11 mouse cellular contexts compared by ENCODE assay signal in genomic region chr5:107436587-107437209, GRCm38 (mm10). TPM values are rescaled to one million over a fixed set of nuclear protein-coding genes. Genes with fewer than 3 reads are reported as not detected.
DNase-seq lines count a peak whose midpoint lies in the region; ATAC-seq and TF ChIP-seq lines count a peak whose summit lies in the region.
"Had no signal": no experiment of that assay in that cellular context is flagged by ENCODE, and none has a peak within 500 bp of the region (broad histone marks: within the 10 kb centered on the region; RNA-seq: fewer than 3 reads in every experiment).

No protein-coding gene starts in this region.

- DNase-seq in hindbrain, embryonic 14.5 days (ENCODE audit: low spot score): no peak
- no peak for DNase-seq in hindbrain, postnatal 0 days (ENCODE audit: low spot score)
- DNase-seq in 416B (ENCODE audit: low read depth) (peak; percentile 24), MN1 (ENCODE audit: low spot score) (peak; percentile 7)
- DNase-seq in liver, embryonic 11.5 days (ENCODE audit: low spot score): no peak
- no peak for DNase-seq in ovary, postnatal 14 days (ENCODE audit: low spot score)
- no peak for DNase-seq in gastrocnemius, postnatal 25 days
- DNase-seq: thymus, adult 2 months had no signal

- 81% methylated on average over 6 of the region's 6 CpGs for WGBS in hindbrain, embryonic 14.5 days
- WGBS in hindbrain, postnatal 0 days: 90% methylated on average over 6 of the region's 6 CpGs
- 58% methylated on average over 6 of the region's 6 CpGs for WGBS in liver, embryonic 11.5 days

- no peaks in the 10 kb centered on the region for H3K36me3 ChIP-seq in hindbrain, embryonic 14.5 days (replicated peaks; ENCODE audit: control insufficient read depth, insufficient read depth)
- H3K36me3 ChIP-seq in hindbrain, postnatal 0 days (ENCODE audit: insufficient read depth, low read length): no peaks in the 10 kb centered on the region
- no peaks in the 10 kb centered on the region for H3K36me3 ChIP-seq in liver, embryonic 11.5 days (ENCODE audit: control insufficient read depth, insufficient read depth, low read length)

- H3K27me3 ChIP-seq in hindbrain, embryonic 14.5 days (ENCODE audit: control insufficient read depth, insufficient read depth, low read length): no peaks in the 10 kb centered on the region
- H3K27me3 ChIP-seq in hindbrain, postnatal 0 days (ENCODE audit: insufficient read depth, low read length): no peaks in the 10 kb centered on the region
- 0 out of 2 replicates have a peak, but pooled peaks cover 2% of the 10 kb centered on the region for H3K27me3 ChIP-seq in liver, embryonic 11.5 days (replicated peaks; ENCODE audit: control insufficient read depth, insufficient read depth, low read length)

- TF ChIP-seq CTCF in hindbrain, postnatal 0 days (IDR thresholded peaks at IDR 0.05; ENCODE audit: low read depth): no peak

- H3K9ac ChIP-seq in hindbrain, embryonic 14.5 days: no peak overlapping the region
- H3K9ac ChIP-seq in hindbrain, postnatal 0 days (replicated peaks; ENCODE audit: low read length): no peak overlapping the region
- no peak overlapping the region for H3K9ac ChIP-seq in liver, embryonic 11.5 days (ENCODE audit: low read depth, low read length)

- no peak overlapping the region for H3K4me3 ChIP-seq in hindbrain, embryonic 14.5 days (replicated peaks; ENCODE audit: low read length)
- H3K4me3 ChIP-seq in hindbrain, postnatal 0 days (ENCODE audit: low read length): no peak overlapping the region
- no peak overlapping the region for H3K4me3 ChIP-seq in liver, embryonic 11.5 days (ENCODE audit: low read depth, low read length)

- 0 out of 2 replicates have a peak overlapping the region, but pooled peaks have one; percentile 64 for H3K4me2 ChIP-seq in hindbrain, embryonic 14.5 days (replicated peaks)
- no peak overlapping the region for H3K4me2 ChIP-seq in hindbrain, postnatal 0 days (ENCODE audit: low read depth, low read length)
- peak overlapping the region; percentile 70 for H3K4me2 ChIP-seq in liver, embryonic 11.5 days

- ATAC-seq in hindbrain, embryonic 14.5 days (ENCODE audit: low FRiP score): no peak
- no peak for ATAC-seq in hindbrain, postnatal 0 days
- 0 out of 2 replicates have a peak, but pooled peaks have one; percentile 21 for ATAC-seq in liver, embryonic 11.5 days (replicated peaks; ENCODE audit: low FRiP score)

- H3K9me3 ChIP-seq in hindbrain, embryonic 14.5 days (ENCODE audit: control insufficient read depth, low read length): no peaks in the 10 kb centered on the region
- H3K9me3 ChIP-seq in hindbrain, postnatal 0 days (ENCODE audit: low read length): no peaks in the 10 kb centered on the region
- no peaks in the 10 kb centered on the region for H3K9me3 ChIP-seq in liver, embryonic 11.5 days (ENCODE audit: control insufficient read depth, low read length)

- no peak overlapping the region; the same call in 1 of the 2 replicates for H3K27ac ChIP-seq in hindbrain, embryonic 14.5 days
- H3K27ac ChIP-seq in hindbrain, postnatal 0 days: no peak overlapping the region
- peak overlapping the region; percentile 41; the same call in 1 of the 2 replicates for H3K27ac ChIP-seq in liver, embryonic 11.5 days (ENCODE audit: low read depth, low read length)

- peaks cover 11% of the 10 kb centered on the region; the same call in 1 of the 2 replicates for H3K4me1 ChIP-seq in hindbrain, embryonic 14.5 days (replicated peaks; ENCODE audit: control insufficient read depth, insufficient read depth, low read length)
- no peaks in the 10 kb centered on the region for H3K4me1 ChIP-seq in hindbrain, postnatal 0 days (ENCODE audit: insufficient read depth, low read length)
- peaks cover 12% of the 10 kb centered on the region for H3K4me1 ChIP-seq in liver, embryonic 11.5 days (replicated peaks; ENCODE audit: control insufficient read depth, insufficient read depth, low read length)

RNA-seq across cellular contexts. Expression of gene Btbd8, which starts 1.1 kb away (rescaled TPM):
- polyA plus RNA-seq in hindbrain, embryonic 14.5 days (2014; fragmentation: Nextera tagmentation; extraction: Ambion mirVana): 17.9 and 23.0 TPM in 2 replicates
- total RNA-seq in hindbrain, postnatal 0 days (2014; rRNA removed): 26.5 and 28.8 TPM in 2 replicates
- polyA plus RNA-seq in hindbrain, postnatal 0 days (2015; fragmentation: Nextera tagmentation; extraction: Ambion mirVana): 22.4 and 23.0 TPM in 2 replicates
- polyA plus RNA-seq in liver, embryonic 11.5 days (2014; fragmentation: Nextera tagmentation; extraction: Ambion mirVana): 2.5 and 2.6 TPM in 2 replicates
- 10 to 100 TPM in 1 of 2 experiments, 1 to 10 TPM in 1; 8.7 to 10.8 TPM for total RNA-seq in gastrocnemius, postnatal 25 days (2021)

RNA-seq across cellular contexts. Expression of gene Lpcat2b, which starts 5.3 kb away (rescaled TPM):
- polyA plus RNA-seq in hindbrain, embryonic 14.5 days (2014; fragmentation: Nextera tagmentation; extraction: Ambion mirVana): not detected in 2 replicates
- total RNA-seq in hindbrain, postnatal 0 days (2014; rRNA removed): not detected in 2 replicates
- not detected in 2 replicates for polyA plus RNA-seq in hindbrain, postnatal 0 days (2015; fragmentation: Nextera tagmentation; extraction: Ambion mirVana)
- not detected in 2 replicates for polyA plus RNA-seq in liver, embryonic 11.5 days (2014; fragmentation: Nextera tagmentation; extraction: Ambion mirVana)
- not detected for total RNA-seq in gastrocnemius, postnatal 25 days (2021)
- total RNA-seq: heart, postnatal 10 days had no signal
- polyA plus RNA-seq: forebrain, embryonic 16.5 days; lung, embryonic 16.5 days had no signal

RNA-seq across cellular contexts. Expression of gene Ephx4, which starts 34.2 kb away (rescaled TPM):
- 2.9 and 3.2 TPM in 2 replicates for polyA plus RNA-seq in hindbrain, embryonic 14.5 days (2014; fragmentation: Nextera tagmentation; extraction: Ambion mirVana)
- total RNA-seq in hindbrain, postnatal 0 days (2014; rRNA removed): 1.8 and 8.1 TPM in 2 replicates
- 5.5 and 5.9 TPM in 2 replicates for polyA plus RNA-seq in hindbrain, postnatal 0 days (2015; fragmentation: Nextera tagmentation; extraction: Ambion mirVana)
- 0.29 and 0.48 TPM in 2 replicates for polyA plus RNA-seq in liver, embryonic 11.5 days (2014; fragmentation: Nextera tagmentation; extraction: Ambion mirVana)
- total RNA-seq in gastrocnemius, postnatal 25 days (2021): under 1 TPM; 0.64 to 0.75 TPM

Comparison
In these comparisons a context has a peak if more than half of its experiments do, and no peak if none do; other contexts are left out.
1. DNase-seq: peak in 416B (single experiment) and MN1 (single experiment); none in hindbrain, embryonic 14.5 days (single experiment), hindbrain, postnatal 0 days (single experiment), liver, embryonic 11.5 days (single experiment), ovary, postnatal 14 days (single experiment) and gastrocnemius, postnatal 25 days (single experiment).